ENCODE assay signal across 19 mouse cellular contexts in genomic region chr14:59072323-59073039, GRCm38 (mm10).
DNase-seq lines count a peak whose midpoint lies in the region; ATAC-seq and TF ChIP-seq lines count a peak whose summit lies in the region.
"Had no signal": no experiment of that assay in that cellular context is flagged by ENCODE, and none has a peak within 500 bp of the region (broad histone marks: within the 10 kb centered on the region; RNA-seq: fewer than 3 reads in every experiment).

No protein-coding gene starts in this region.

- H3K4me2 ChIP-seq in forebrain, embryonic 14.5 days (ENCODE audit: low read length), result no peak overlapping the region
- no peak overlapping the region for H3K4me2 ChIP-seq in forebrain, embryonic 11.5 days (ENCODE audit: low read depth, low read length, severe bottlenecking)
- no peak overlapping the region for H3K4me2 ChIP-seq in kidney, embryonic 16.5 days (replicated peaks; ENCODE audit: low read depth, low read length)
- H3K4me2 ChIP-seq: embryonic facial prominence, embryonic 13.5 days; heart, embryonic 13.5 days; hindbrain, embryonic 12.5 days had no signal

- no peaks in the 10 kb centered on the region for H3K36me3 ChIP-seq in forebrain, embryonic 14.5 days (ENCODE audit: control insufficient read depth, insufficient read depth, low read length)
- H3K36me3 ChIP-seq in forebrain, embryonic 11.5 days (ENCODE audit: control insufficient read depth, insufficient read depth, low read length), result no peaks in the 10 kb centered on the region
- H3K36me3 ChIP-seq in kidney, adult 2 months (ENCODE audit: control insufficient read depth, insufficient read depth, low read length), result no peaks in the 10 kb centered on the region
- no peaks in the 10 kb centered on the region for H3K36me3 ChIP-seq in kidney, embryonic 16.5 days (ENCODE audit: insufficient read depth, low read length)
- H3K36me3 ChIP-seq: embryonic facial prominence, embryonic 13.5 days; heart, embryonic 13.5 days; hindbrain, embryonic 12.5 days had no signal

- H3K27ac ChIP-seq in forebrain, embryonic 14.5 days (ENCODE audit: low read depth, low read length), result no peak overlapping the region
- H3K27ac ChIP-seq in forebrain, embryonic 11.5 days (ENCODE audit: low read depth, low read length), result no peak overlapping the region
- no peak overlapping the region for H3K27ac ChIP-seq in kidney, adult 2 months (ENCODE audit: insufficient read depth, low read depth, low read length)
- H3K27ac ChIP-seq in kidney, embryonic 16.5 days (ENCODE audit: low read length), result no peak overlapping the region
- H3K27ac ChIP-seq: embryonic facial prominence, embryonic 13.5 days; gastrocnemius, adult 2 months; heart, embryonic 13.5 days; hindbrain, embryonic 12.5 days had no signal

- no peaks in the 10 kb centered on the region for H3K27me3 ChIP-seq in forebrain, embryonic 14.5 days (replicated peaks; ENCODE audit: control insufficient read depth, insufficient read depth, low read length)
- no peaks in the 10 kb centered on the region for H3K27me3 ChIP-seq in forebrain, embryonic 11.5 days (ENCODE audit: control insufficient read depth, insufficient read depth, low read length)
- no peaks in the 10 kb centered on the region for H3K27me3 ChIP-seq in kidney, adult 2 months (replicated peaks; ENCODE audit: control insufficient read depth, insufficient read depth, low read length)
- no peaks in the 10 kb centered on the region for H3K27me3 ChIP-seq in kidney, embryonic 16.5 days (ENCODE audit: insufficient read depth, low read length)
- H3K27me3 ChIP-seq: embryonic facial prominence, embryonic 13.5 days; heart, embryonic 13.5 days; hindbrain, embryonic 12.5 days; Patski had no signal

- H3K9me3 ChIP-seq in forebrain, embryonic 14.5 days (replicated peaks; ENCODE audit: control insufficient read depth, low read length), result no peaks in the 10 kb centered on the region
- no peaks in the 10 kb centered on the region for H3K9me3 ChIP-seq in forebrain, embryonic 11.5 days (ENCODE audit: control insufficient read depth, low read length)
- no peaks in the 10 kb centered on the region for H3K9me3 ChIP-seq in kidney, embryonic 16.5 days (ENCODE audit: low read length)
- H3K9me3 ChIP-seq: embryonic facial prominence, embryonic 13.5 days; hindbrain, embryonic 12.5 days had no signal

- peak; percentile 60 for ATAC-seq in forebrain, embryonic 14.5 days
- ATAC-seq in forebrain, embryonic 11.5 days (replicated peaks; ENCODE audit: low FRiP score), result no peak; the same call in 1 of the 2 replicates
- ATAC-seq in kidney, embryonic 16.5 days (ENCODE audit: low FRiP score, low TSS enrichment), result no peak
- ATAC-seq: activated CD4-positive, CD25-positive, alpha-beta regulatory T cell, adult 4 months; hindbrain, embryonic 16.5 days; Patski had no signal

- no peak overlapping the region for H3K4me3 ChIP-seq in forebrain, embryonic 14.5 days (ENCODE audit: low read depth, low read length)
- no peak overlapping the region for H3K4me3 ChIP-seq in forebrain, embryonic 11.5 days (ENCODE audit: low read depth, low read length)
- no peak overlapping the region for H3K4me3 ChIP-seq in kidney, adult 2 months (ENCODE audit: insufficient read depth, low read depth, low read length)
- no peak overlapping the region for H3K4me3 ChIP-seq in kidney, embryonic 16.5 days (ENCODE audit: low read length)
- H3K4me3 ChIP-seq: embryonic facial prominence, embryonic 13.5 days; gastrocnemius, adult 2 months; heart, embryonic 13.5 days; hindbrain, embryonic 12.5 days had no signal

- TF ChIP-seq POLR2A in kidney, adult 2 months (IDR thresholded peaks at IDR 0.05; ENCODE audit: low read depth, low read length), result no peak
- no peak for TF ChIP-seq POLR2A in brain, embryonic 14.5 days (IDR thresholded peaks at IDR 0.05; ENCODE audit: borderline replicate concordance, extremely low read depth, insufficient read depth, insufficient read length, poor library complexity, severe bottlenecking)

- WGBS in forebrain, embryonic 14.5 days, result 44% methylated on average over 7 of the region's 7 CpGs
- 62% methylated on average over 7 of the region's 7 CpGs for WGBS in forebrain, embryonic 11.5 days
- WGBS in kidney, adult 2 months, result 58% methylated on average over 7 of the region's 7 CpGs
- whole genome bisulfite sequencing in kidney, embryonic 16.5 days, result 80% methylated on average over 7 of the region's 7 CpGs

- DNase-seq in forebrain, embryonic 14.5 days (ENCODE audit: low spot score), result peak; percentile 44
- no peak for DNase-seq in forebrain, embryonic 11.5 days (ENCODE audit: low spot score)
- peak; percentile 56 for DNase-seq in kidney, adult 2 months
- DNase-seq in brain, embryonic 14.5 days (ENCODE audit: low read depth), result peak; percentile 68
- DNase-seq in retina, postnatal 1 day, result peak; percentile 28
- DNase-seq: adrenal gland, postnatal 14 days; cerebellum, adult 18-20 months; cerebellum, adult 9-11 months; cerebellum, postnatal 36 days; gastrocnemius, adult 2 months; gastrocnemius, postnatal 25 days; heart, postnatal 4 days had no signal

- no peaks in the 10 kb centered on the region; the same call in none of the 2 replicates for H3K4me1 ChIP-seq in forebrain, embryonic 14.5 days (ENCODE audit: control insufficient read depth, insufficient read depth, low read length)
- peaks cover 3% of the 10 kb centered on the region; the same call in 1 of the 2 replicates for H3K4me1 ChIP-seq in forebrain, embryonic 11.5 days (replicated peaks; ENCODE audit: control insufficient read depth, insufficient read depth, low read length)
- no peaks in the 10 kb centered on the region for H3K4me1 ChIP-seq in kidney, adult 2 months (ENCODE audit: control insufficient read depth, insufficient read depth, low read length)
- H3K4me1 ChIP-seq in kidney, embryonic 16.5 days (ENCODE audit: insufficient read depth, low read length), result no peaks in the 10 kb centered on the region

- no peak for TF ChIP-seq CTCF in kidney, adult 2 months (conservative IDR thresholded peaks at IDR 0.05; ENCODE audit: insufficient read depth, insufficient read length, low read depth, low read length)
- TF ChIP-seq CTCF in brain, embryonic 14.5 days (IDR thresholded peaks at IDR 0.05; ENCODE audit: borderline replicate concordance, extremely low read depth, insufficient read depth, insufficient read length), result no peak

- H3K9ac ChIP-seq in forebrain, embryonic 14.5 days (ENCODE audit: low read length), result no peak overlapping the region
- H3K9ac ChIP-seq in forebrain, embryonic 11.5 days (ENCODE audit: low read length), result no peak overlapping the region
- no peak overlapping the region for H3K9ac ChIP-seq in kidney, embryonic 16.5 days (replicated peaks; ENCODE audit: low read length)
- H3K9ac ChIP-seq: embryonic facial prominence, embryonic 13.5 days; heart, embryonic 13.5 days; hindbrain, embryonic 12.5 days had no signal
